ENCODE assay signal across 8 mouse cellular contexts in the genomic region with DNA sequence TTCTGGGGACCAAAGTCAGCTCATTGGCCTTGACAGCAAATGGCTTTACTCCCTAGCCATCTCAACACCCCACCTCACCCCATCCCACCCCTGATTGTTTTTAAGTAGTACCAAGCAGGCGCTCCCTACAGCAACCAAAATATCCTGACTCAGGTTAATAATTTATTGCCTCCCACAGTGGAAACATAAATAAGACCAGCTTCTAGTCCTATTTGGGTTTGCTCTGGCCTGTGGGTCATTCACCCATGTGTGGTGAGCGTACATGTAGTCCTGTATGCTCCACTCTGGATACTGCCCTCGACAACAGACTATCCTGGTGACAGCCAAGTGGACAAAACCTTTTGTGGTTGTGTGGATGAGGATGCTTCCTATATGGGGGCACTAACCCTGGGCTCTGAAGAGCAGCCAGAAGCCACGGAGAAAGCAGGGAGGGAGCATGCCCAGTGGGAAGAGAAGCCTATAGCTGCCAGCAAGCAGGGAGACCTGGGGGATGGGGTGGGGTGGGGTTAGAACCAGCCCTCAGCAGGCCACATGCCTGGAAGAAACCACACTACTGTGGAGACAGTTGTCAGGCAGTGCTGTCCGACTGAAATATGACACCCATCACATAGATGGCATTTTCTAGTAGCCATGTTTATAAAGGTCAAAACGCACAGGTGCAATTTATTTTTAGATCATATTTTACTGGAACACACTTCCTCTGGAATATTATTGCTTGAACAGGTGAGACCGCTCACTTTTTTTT.
A peak's percentile ranks its signal among the peaks of the same experiment; 100 is the strongest.
DNase-seq lines count a peak whose midpoint lies in the region; ATAC-seq and TF ChIP-seq lines count a peak whose summit lies in the region.

No protein-coding gene starts in this region.

- intact Hi-C loops in gastrocnemius, adult 2 months (cut with DNase I) = loop anchor here (1.0 to 5.0 kb wide), 2 partner anchors 67 to 223 kb away; no protein-coding TSS in a partner anchor

- H3K9me3 ChIP-seq in hindbrain, embryonic 11.5 days (ENCODE audit: control insufficient read depth, low read length) = no peaks in the 10 kb centered on the region
- no peaks in the 10 kb centered on the region for H3K9me3 ChIP-seq in limb, embryonic 13.5 days

- H3K4me1 ChIP-seq in hindbrain, embryonic 11.5 days (replicated peaks; ENCODE audit: control insufficient read depth, insufficient read depth, low read length) = peaks cover 6% of the 10 kb centered on the region; the same call in 1 of the 2 replicates
- H3K4me1 ChIP-seq in limb, embryonic 13.5 days = peaks cover 65% of the 10 kb centered on the region

- H3K27me3 ChIP-seq in hindbrain, embryonic 11.5 days (ENCODE audit: control insufficient read depth, insufficient read depth, low read length) = no peaks in the 10 kb centered on the region
- H3K27me3 ChIP-seq in limb, embryonic 13.5 days = no peaks in the 10 kb centered on the region

- WGBS in hindbrain, embryonic 11.5 days = 67% methylated on average over 7 of the region's 7 CpGs
- WGBS in limb, embryonic 13.5 days = 44% methylated on average over 7 of the region's 7 CpGs

- H3K27ac ChIP-seq in gastrocnemius, adult 2 months = peak overlapping the region; percentile 99
- H3K27ac ChIP-seq in hindbrain, embryonic 11.5 days (ENCODE audit: low read depth, low read length) = no peak overlapping the region; the same call in 1 of the 2 replicates
- H3K27ac ChIP-seq in limb, embryonic 13.5 days = peak overlapping the region; percentile 65; the same call in 1 of the 2 replicates

- no peaks in the 10 kb centered on the region for H3K36me3 ChIP-seq in hindbrain, embryonic 11.5 days (ENCODE audit: control insufficient read depth, insufficient read depth, low read length)
- H3K36me3 ChIP-seq in limb, embryonic 13.5 days = no peaks in the 10 kb centered on the region

- TF ChIP-seq CTCF in gastrocnemius, adult 2 months (IDR thresholded peaks at IDR 0.05) = no peak

- peak; percentile 57 for DNase-seq in gastrocnemius, adult 2 months
- no peak for DNase-seq in gastrocnemius, adult 8-10 months (ENCODE audit: low spot score in 2 of 2)
- DNase-seq in Muller cell, postnatal 12 days (ENCODE audit: inconsistent ontology term) = peak; percentile 66
- no peak for DNase-seq in hindbrain, embryonic 11.5 days (ENCODE audit: low spot score)
- DNase-seq in thymus, postnatal 4 days = no peak
- no peak for DNase-seq in adrenal gland, postnatal 36 days

- H3K9ac ChIP-seq in hindbrain, embryonic 11.5 days (ENCODE audit: low read depth, low read length) = no peak overlapping the region
- H3K9ac ChIP-seq in limb, embryonic 13.5 days = no peak overlapping the region

- peak; percentile 45; the same call in 1 of the 2 replicates for ATAC-seq in hindbrain, embryonic 11.5 days (ENCODE audit: low FRiP score)
- ATAC-seq in limb, embryonic 13.5 days (ENCODE audit: low FRiP score, low read depth) = peak; percentile 74
- no peak for ATAC-seq in activated CD4-positive, CD25-positive, alpha-beta regulatory T cell, adult 4 months

- no peak overlapping the region for H3K4me2 ChIP-seq in hindbrain, embryonic 11.5 days (replicated peaks; ENCODE audit: low read depth, low read length)
- no peak overlapping the region for H3K4me2 ChIP-seq in limb, embryonic 13.5 days (replicated peaks)

- H3K4me3 ChIP-seq in gastrocnemius, adult 2 months = peak overlapping the region; percentile 61; the same call in 1 of the 2 replicates
- no peak overlapping the region for H3K4me3 ChIP-seq in hindbrain, embryonic 11.5 days (ENCODE audit: low read depth, low read length)
- no peak overlapping the region for H3K4me3 ChIP-seq in limb, embryonic 13.5 days

Comparison
In these comparisons a context has a peak if more than half of its experiments do, and no peak if none do; other contexts are left out.
1. DNase-seq: peak in gastrocnemius, adult 2 months (single experiment) and Muller cell, postnatal 12 days (single experiment); none in gastrocnemius, adult 8-10 months (0 of 2), hindbrain, embryonic 11.5 days (single experiment), thymus, postnatal 4 days (single experiment) and adrenal gland, postnatal 36 days (0 of 2).